Mouse (Mus musculus) CH12.LX (cell line): ENCODE measurements around the gene 4930438A08Rik. TPM values are rescaled to one million over a fixed set of nuclear protein-coding genes. Genes with fewer than 3 reads are reported as not detected.
A peak's percentile ranks its signal among the peaks of the same experiment; 100 is the strongest.
"Not testable (repeated sequence)": the region's sequence is repeated elsewhere in the genome, so short reads cannot be mapped to it uniquely, and the experiment has no call there.

Experiments used
- DNase-seq: peaks from one replicate; pipeline ENCODE4 v3.0.0-alpha.2; 2013; ENCODE audit errors: extremely low read depth
- H3K27ac ChIP-seq: 2 replicates; pipeline ENCODE4 v1.5.1; 2012; ENCODE audit warnings: low read depth, mild to moderate bottlenecking, control low read depth, moderate library complexity; ENCODE audit not compliant: insufficient read depth
- H3K27me3 ChIP-seq: replicated peaks from 2 replicates; pipeline ENCODE3; 2012; ENCODE audit warnings: inconsistent platforms
- H3K36me3 ChIP-seq, 2 experiments: replicated peaks in 1 of 2; 2 replicates each; pipeline versions ENCODE3 to v1.6.1; 2012; ENCODE audit warnings: inconsistent platforms in 1 of 2, low read length in 1 of 2, mild to moderate bottlenecking in 1 of 2, mixed read lengths in 1 of 2, moderate library complexity in 1 of 2; ENCODE audit not compliant: control insufficient read depth in 1 of 2, insufficient read depth in 1 of 2
- H3K4me1 ChIP-seq, 2 experiments: 2 replicates each; pipeline ENCODE4 v1.6.1; 2012; ENCODE audit warnings: inconsistent platforms in 1 of 2, moderate library complexity in 1 of 2; ENCODE audit not compliant: insufficient read depth in 2 of 2, control insufficient read depth in 1 of 2
- H3K4me2 ChIP-seq: 2 replicates; pipeline ENCODE4 v1.6.1; 2012; ENCODE audit warnings: low read depth, mild to moderate bottlenecking, control low read depth; ENCODE audit not compliant: poor library complexity, insufficient read depth, severe bottlenecking
- H3K4me3 ChIP-seq, 3 experiments: fragments of 150-350 bp in 1 of 3; sonication (generic) in 1 of 3; replicated peaks in 1 of 3; 2 replicates each; pipeline versions ENCODE3 to v1.5.1; 2011 to 2012; ENCODE audit warnings: low read depth in 2 of 3, low read length in 2 of 3, mild to moderate bottlenecking in 2 of 3, moderate library complexity in 2 of 3, control low read depth in 1 of 3, improper control_type of control experiment in 1 of 3, inconsistent platforms in 1 of 3, mixed read lengths in 1 of 3; ENCODE audit not compliant: poor library complexity in 1 of 3
- H3K79me2 ChIP-seq: replicated peaks from 2 replicates; pipeline ENCODE4 v1.6.1; 2012; ENCODE audit warnings: mild to moderate bottlenecking, moderate library complexity; ENCODE audit not compliant: control insufficient read depth, poor library complexity, insufficient read depth, severe bottlenecking; ENCODE audit errors: extremely low read depth
- H3K9ac ChIP-seq: 2 replicates; pipeline ENCODE4 v1.6.1; 2012; ENCODE audit warnings: low read depth, mild to moderate bottlenecking, control low read depth, moderate library complexity; ENCODE audit not compliant: insufficient read depth
- H3K9me3 ChIP-seq: replicated peaks from 2 replicates; pipeline ENCODE3; 2012; ENCODE audit warnings: low read length, inconsistent platforms, mixed read lengths
- CHD1 ChIP-seq: IDR thresholded peaks from 2 replicates; pipeline ENCODE4 v1.6.1; 2012; ENCODE audit warnings: low read depth, low read length, improper control_type of control experiment, inconsistent platforms
- CTCF ChIP-seq, 2 experiments: IDR thresholded peaks in 1 of 2; conservative IDR thresholded peaks in 1 of 2; 2 replicates each; pipeline ENCODE4 v1.5.1; 2011 to 2012; ENCODE audit warnings: low read depth in 2 of 2, low read length in 2 of 2, improper control_type of control experiment in 1 of 2, inconsistent platforms in 1 of 2, mild to moderate bottlenecking in 1 of 2, moderate library complexity in 1 of 2
- E2F4 ChIP-seq: IDR thresholded peaks from 2 replicates; pipeline ENCODE4 v1.6.1; 2011; ENCODE audit warnings: low read depth, low read length, improper control_type of control experiment; ENCODE audit not compliant: insufficient replicate concordance
- ETS1 ChIP-seq: conservative IDR thresholded peaks from 2 replicates; pipeline ENCODE4 v1.6.1; 2012; ENCODE audit warnings: low read depth, mild to moderate bottlenecking, inconsistent platforms, low read length, improper control_type of control experiment, moderate library complexity
- GABPA ChIP-seq: IDR thresholded peaks from 2 replicates; pipeline ENCODE4 v1.6.1; 2012; ENCODE audit warnings: low read depth, low read length, improper control_type of control experiment, inconsistent platforms; ENCODE audit not compliant: insufficient replicate concordance
- HCFC1 ChIP-seq: IDR thresholded peaks from 2 replicates; pipeline ENCODE4 v1.6.1; 2012; ENCODE audit warnings: low read depth, mild to moderate bottlenecking, inconsistent platforms, low read length, improper control_type of control experiment
- IRF4 ChIP-seq: IDR thresholded peaks from 2 replicates; pipeline ENCODE4 v1.6.1; 2014; ENCODE audit warnings: low read depth, mild to moderate bottlenecking, inconsistent platforms, low read length, improper control_type of control experiment
- KAT2A ChIP-seq: IDR thresholded peaks from 2 replicates; pipeline ENCODE4 v1.6.1; 2012; ENCODE audit warnings: low read length, improper control_type of control experiment, inconsistent platforms; ENCODE audit not compliant: insufficient replicate concordance
- MAX ChIP-seq: IDR thresholded peaks from 2 replicates; pipeline ENCODE4 v1.6.1; 2011; ENCODE audit warnings: low read length, improper control_type of control experiment
- MAZ ChIP-seq: IDR thresholded peaks from 2 replicates; pipeline ENCODE4 v1.6.1; 2012; ENCODE audit warnings: low read depth, mild to moderate bottlenecking, inconsistent platforms, low read length, improper control_type of control experiment, moderate library complexity
- MEF2A ChIP-seq: IDR thresholded peaks from 2 replicates; pipeline ENCODE4 v1.6.1; 2014; ENCODE audit warnings: low read depth, mild to moderate bottlenecking, inconsistent platforms, low read length, improper control_type of control experiment, borderline replicate concordance
- MYC ChIP-seq: IDR thresholded peaks from 2 replicates; pipeline ENCODE4 v1.6.1; 2011; ENCODE audit warnings: low read depth, mild to moderate bottlenecking, improper control_type of control experiment, low read length
- NRF1 ChIP-seq: IDR thresholded peaks from 2 replicates; pipeline ENCODE4 v1.6.1; 2014; ENCODE audit warnings: low read depth, mild to moderate bottlenecking, inconsistent platforms, low read length, improper control_type of control experiment, moderate library complexity
- RAD21 ChIP-seq: IDR thresholded peaks from 2 replicates; pipeline ENCODE4 v1.6.1; 2011; ENCODE audit warnings: low read depth, mild to moderate bottlenecking, low read length, improper control_type of control experiment, moderate library complexity
- SIN3A ChIP-seq: IDR thresholded peaks from 2 replicates; pipeline ENCODE4 v1.6.1; 2012; ENCODE audit warnings: low read length, improper control_type of control experiment, inconsistent platforms
- SMC3 ChIP-seq: IDR thresholded peaks from 2 replicates; pipeline ENCODE4 v1.6.1; 2011; ENCODE audit warnings: low read depth, low read length, improper control_type of control experiment
- TBP ChIP-seq: conservative IDR thresholded peaks from 2 replicates; pipeline ENCODE4 v1.6.1; 2011; ENCODE audit warnings: low read depth, low read length, improper control_type of control experiment
- ZC3H11A ChIP-seq: IDR thresholded peaks from 2 replicates; pipeline ENCODE4 v1.6.1; 2012; ENCODE audit warnings: low read depth, mild to moderate bottlenecking, inconsistent platforms, low read length, improper control_type of control experiment
- ZNF384 ChIP-seq: IDR thresholded peaks from 2 replicates; pipeline ENCODE4 v1.6.1; 2012; ENCODE audit warnings: low read depth, low read length, improper control_type of control experiment, inconsistent platforms
- dilution Hi-C: fragments of 300-500 bp; cut with MboI; formaldehyde crosslinking; loops from 2 replicates; pipeline ENCODE4 v1.14.3; 2020; ENCODE audit warnings: low sequenced_read_pairs; ENCODE audit not compliant: extremely low pct_unique_long_range_greater_than_20kb, extremely low pct_ligation_motif_present
- in situ Hi-C: fragments of 300-500 bp; cut with MboI; formaldehyde crosslinking; loops from 3 replicates; pipeline ENCODE4 v1.14.3; 2019; ENCODE audit warnings: low sequenced_read_pairs, low pct_ligation_motif_present, low pct_unique_long_range_greater_than_20kb, mixed read lengths
- polyA plus RNA-seq: library from polyadenylated mRNA; unstranded; fragments of >175 nt; gene quantifications from 2 replicates; pipeline ENCODE4 v1.2.1, GENCODE M21; 2012; ENCODE audit warnings: low read depth; ENCODE audit not compliant: insufficient read length
- total RNA-seq, 2 experiments: library from RNA; depleted of rRNA; stranded (reverse); fragments of 300-350 nt in 1 of 2; fragments of >200 nt in 1 of 2; gene quantifications; 2 replicates each; pipeline ENCODE4 v1.2.3; 2012 to 2014

The 4930438A08Rik gene
- total RNA-seq (2012; rRNA removed) (not detected in 2 replicates), total RNA-seq (2014; rRNA removed) (not detected in 2 replicates), polyA plus RNA-seq (not detected in 2 replicates)

DNA sequence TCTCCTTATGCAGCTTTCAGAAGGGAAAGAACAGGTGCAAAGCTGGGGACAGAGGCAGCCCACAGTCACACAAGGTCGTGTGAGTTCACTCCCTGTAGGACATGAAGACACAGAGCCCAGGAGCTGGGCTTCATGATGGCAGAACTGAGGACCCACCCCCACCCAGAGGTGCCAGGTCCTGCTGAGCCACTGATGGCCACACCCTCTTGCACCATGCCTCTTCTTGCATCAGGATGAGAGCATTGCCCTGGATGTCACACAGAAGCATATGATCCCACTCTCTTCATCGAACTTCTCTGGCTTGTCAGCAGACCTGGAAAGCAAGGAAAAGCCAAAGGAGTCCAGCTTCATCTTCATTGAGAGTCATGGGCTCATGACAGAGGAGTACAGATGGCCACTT is at the start of gene 4930438A08Rik:
Gene 4930438A08Rik, plus strand, starts transcription at position 228 of the 400 bp plus-strand sequence.
- Histone ChIP-seq H3K9ac (no peak within 1 kb of the TSS), H3K4me1 (peaks cover 0 to 14% of the 10 kb centered on the region in 2 experiments; a peak in 2 of 4 replicates), H3K4me2 (no peak within 1 kb of the TSS), H3K79me2 (no peaks in the 10 kb centered on the region), H3K27ac (no peak within 1 kb of the TSS), H3K36me3 (no peaks in the 10 kb centered on the region), H3K4me3 (no peak within 1 kb of the TSS), H3K9me3 (no peaks in the 10 kb centered on the region), H3K27me3 (peaks cover 73% of the 10 kb centered on the region)
- TF ChIP-seq MAZ (no peak), ETS1 (no peak), NRF1 (no peak), ZC3H11A (no peak), CHD1 (no peak), ZNF384 (no peak), SIN3A (no peak), RAD21 (no peak), TBP (no peak), KAT2A (no peak), IRF4 (no peak), E2F4 (no peak), HCFC1 (no peak), MEF2A (no peak), MAX (no peak), GABPA (no peak)
- no peak for DNase-seq
- in situ Hi-C loops (no loop called here), dilution Hi-C loops (no loop called here)

DNA sequence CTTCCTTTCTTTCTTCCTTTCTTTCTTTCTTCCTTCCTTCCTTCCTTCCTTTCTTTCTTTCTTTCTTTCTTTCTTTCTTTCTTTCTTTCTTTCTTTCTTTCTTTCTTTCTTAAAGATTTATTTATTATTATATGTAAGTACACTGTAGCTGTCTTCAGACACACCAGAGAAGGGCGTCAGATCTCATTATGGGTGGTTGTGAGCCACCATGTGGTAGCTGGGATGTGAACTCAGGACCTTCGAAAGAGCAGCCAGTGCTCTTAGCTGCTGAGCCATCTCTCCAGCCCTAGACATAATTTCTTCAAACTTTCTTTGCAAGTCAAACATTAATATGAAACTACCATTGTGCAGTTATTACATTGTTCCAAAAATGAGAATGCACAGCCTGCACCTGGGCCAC is 49.7 kb upstream of the 4930438A08Rik start:
- peak; percentile 19 for TF ChIP-seq RAD21
- TF ChIP-seq MYC: 0 out of 2 replicates have a peak, but pooled peaks have one; percentile 9
- peak in 1 of 2 experiments; percentile 51; a peak in 2 of 4 replicates for TF ChIP-seq CTCF (conservative IDR thresholded peaks at IDR 0.05 in 1 of 2, IDR thresholded peaks at IDR 0.05 in 1 of 2; ENCODE audit: low read depth in 2 of 2, low read length in 2 of 2)
- peak; percentile 56 for TF ChIP-seq SMC3
- H3K9me3 ChIP-seq, H3K9ac ChIP-seq, H3K79me2 ChIP-seq, H3K4me2 ChIP-seq, in situ Hi-C loops, DNase-seq, H3K4me3 ChIP-seq, H3K27ac ChIP-seq, H3K27me3 ChIP-seq, dilution Hi-C loops: not testable (repeated sequence)
- Histone ChIP-seq H3K4me1 (peaks cover 2 to 21% of the 10 kb centered on the region in 2 experiments), H3K36me3 (peaks cover 2 to 19% of the 10 kb centered on the region in 2 experiments)
